Mouse (Mus musculus) lung, adult 18-20 months (tissue): ENCODE data around the gene Nppb.

ENCODE experiments used
- DNase-seq, 2 experiments: peaks; one replicate each; pipeline ENCODE4 v3.0.0; 2022; ENCODE audit warnings: mixed read lengths in 2 of 2

Gene Nppb

DNA sequence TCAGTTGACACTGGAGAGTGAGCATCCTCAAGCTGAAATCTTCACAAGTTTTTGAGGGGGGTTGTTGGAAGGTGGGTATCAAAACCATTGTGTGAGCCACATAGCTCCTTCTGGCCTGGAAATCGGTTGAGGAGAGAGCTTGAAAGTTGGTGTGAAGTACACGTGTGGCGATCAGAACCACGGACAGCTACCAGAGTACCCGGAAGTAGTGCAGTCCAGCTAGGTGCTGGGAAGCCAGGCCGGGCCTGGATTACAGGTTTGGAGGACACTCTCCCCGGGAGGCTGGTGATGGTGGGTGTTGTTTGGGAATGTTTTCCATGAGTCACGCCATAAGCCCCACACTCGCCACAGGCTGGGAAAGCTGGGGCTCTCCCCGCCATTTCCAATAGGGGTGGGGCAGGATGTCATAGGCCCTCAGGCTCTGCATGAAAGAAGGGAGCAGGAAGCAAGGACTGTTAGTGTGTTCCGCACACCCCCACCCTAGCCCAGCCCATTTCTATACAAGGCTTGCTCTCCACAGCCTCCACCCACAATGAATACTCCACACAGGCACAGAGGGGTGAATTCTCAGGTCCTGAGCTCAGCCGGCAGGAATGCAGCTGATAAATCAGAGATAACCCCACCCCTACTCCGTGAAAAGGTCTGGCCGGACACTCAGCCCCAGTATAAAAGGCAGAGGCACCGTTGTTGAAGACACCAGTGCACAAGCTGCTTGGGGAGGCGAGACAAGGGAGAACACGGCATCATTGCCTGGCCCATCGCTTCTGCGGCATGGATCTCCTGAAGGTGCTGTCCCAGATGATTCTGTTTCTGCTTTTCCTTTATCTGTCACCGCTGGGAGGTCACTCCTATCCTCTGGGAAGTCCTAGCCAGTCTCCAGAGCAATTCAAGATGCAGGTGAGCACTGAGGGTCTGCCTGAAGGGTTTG, at the start of gene Nppb:
Gene Nppb (plus strand): TSS at position 584 of the 928 bp plus-strand sequence.
- peak in 1 of 2 experiments; percentile 29 for DNase-seq

DNA sequence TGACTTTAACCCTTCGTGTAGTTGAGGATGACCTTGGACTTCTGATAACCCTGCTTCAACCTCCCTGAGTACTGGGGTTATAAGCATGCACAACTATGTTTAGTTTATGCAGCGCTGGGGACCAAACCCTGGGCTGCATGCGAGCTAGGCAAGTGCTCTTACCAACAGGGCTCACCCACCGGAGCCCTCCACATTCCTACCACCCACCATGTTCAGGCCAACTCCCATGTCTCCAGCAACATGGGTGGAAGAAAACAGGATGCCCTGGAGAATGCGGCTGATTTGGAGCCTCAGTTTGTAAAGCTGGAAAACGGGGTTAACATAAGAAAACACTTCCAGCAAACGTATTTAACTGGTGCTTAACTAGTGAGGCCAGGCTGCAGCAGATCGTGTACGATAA, 49.7 kb upstream of the Nppb start:
- DNase-seq, result no peak

DNA sequence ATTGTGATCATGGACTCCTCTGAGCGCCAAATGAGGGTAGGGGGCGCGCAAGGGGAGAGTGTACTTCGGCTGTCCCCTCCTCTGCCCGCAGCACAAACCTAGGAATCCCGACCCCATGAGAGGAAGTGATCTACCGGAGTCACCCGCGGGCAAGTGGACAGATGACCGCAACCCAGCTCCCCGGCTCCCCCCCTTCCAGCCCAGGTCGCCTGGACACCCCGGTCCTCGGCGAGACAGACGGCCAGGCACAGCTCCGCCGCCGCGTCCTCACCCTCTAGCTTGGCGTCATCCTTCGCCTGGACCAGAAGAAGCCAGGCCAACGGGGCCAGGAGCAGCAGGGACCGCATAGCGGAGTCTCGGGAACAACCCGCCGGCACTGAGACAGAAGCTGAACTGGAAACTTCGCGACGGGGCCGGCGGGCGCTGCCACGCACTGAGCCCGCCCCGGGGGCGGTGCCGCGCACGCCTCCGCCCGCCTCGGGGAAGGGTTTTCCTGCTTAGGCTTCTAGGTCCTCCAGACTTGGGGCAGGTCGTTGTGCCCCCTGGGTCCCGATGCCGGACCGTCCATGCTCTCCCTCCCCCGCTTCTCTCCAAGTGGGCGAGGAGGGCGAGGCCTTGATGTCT, 49.1 kb upstream of the Nppb start, which contains the start of gene Plod1:
Gene Plod1 (minus strand): TSS at position 437 of the 624 bp plus-strand sequence.
- DNase-seq, result peak; percentile 86 to 87

DNA sequence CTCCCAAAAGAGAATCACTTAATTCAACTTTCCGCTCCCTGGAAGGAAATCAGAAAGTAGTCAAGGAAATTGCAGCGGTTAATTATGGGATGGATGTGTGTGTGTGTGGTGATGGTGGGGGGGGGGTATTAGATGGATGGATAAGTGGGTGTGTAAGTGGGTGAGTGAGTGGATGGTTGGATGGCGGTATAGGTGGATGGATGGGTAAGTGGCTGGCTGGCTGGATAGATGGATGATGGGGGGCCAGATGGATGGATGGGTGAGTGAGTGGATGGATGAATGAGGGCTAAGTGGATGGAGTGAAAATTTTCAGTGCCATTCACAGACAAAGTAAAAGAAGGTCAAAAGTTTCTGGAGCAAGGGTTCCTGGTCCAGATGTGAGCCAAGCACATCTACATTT, 48.6 kb upstream of the Nppb start:
- no peak for DNase-seq

DNA sequence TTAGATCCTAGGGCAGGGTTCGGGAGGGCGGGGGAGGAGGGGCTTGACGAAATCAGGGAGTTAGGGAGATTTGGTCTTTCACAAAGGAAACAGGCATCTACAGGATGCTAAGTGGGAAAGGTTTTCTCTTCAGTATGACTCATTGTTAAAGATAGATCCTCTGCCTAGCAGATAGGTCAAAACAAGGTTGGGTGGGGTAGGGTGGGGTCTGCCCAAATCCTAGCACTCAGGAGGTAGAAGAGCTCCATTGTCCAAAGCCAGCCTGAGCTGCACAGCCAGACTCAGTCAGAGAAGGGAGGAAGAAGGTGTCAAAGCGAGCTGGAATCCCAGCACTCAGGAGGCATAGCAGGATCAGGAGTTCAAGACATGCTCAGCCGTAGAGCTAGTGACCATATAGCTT, 48.1 kb upstream of the Nppb start:
- no peak for DNase-seq

DNA sequence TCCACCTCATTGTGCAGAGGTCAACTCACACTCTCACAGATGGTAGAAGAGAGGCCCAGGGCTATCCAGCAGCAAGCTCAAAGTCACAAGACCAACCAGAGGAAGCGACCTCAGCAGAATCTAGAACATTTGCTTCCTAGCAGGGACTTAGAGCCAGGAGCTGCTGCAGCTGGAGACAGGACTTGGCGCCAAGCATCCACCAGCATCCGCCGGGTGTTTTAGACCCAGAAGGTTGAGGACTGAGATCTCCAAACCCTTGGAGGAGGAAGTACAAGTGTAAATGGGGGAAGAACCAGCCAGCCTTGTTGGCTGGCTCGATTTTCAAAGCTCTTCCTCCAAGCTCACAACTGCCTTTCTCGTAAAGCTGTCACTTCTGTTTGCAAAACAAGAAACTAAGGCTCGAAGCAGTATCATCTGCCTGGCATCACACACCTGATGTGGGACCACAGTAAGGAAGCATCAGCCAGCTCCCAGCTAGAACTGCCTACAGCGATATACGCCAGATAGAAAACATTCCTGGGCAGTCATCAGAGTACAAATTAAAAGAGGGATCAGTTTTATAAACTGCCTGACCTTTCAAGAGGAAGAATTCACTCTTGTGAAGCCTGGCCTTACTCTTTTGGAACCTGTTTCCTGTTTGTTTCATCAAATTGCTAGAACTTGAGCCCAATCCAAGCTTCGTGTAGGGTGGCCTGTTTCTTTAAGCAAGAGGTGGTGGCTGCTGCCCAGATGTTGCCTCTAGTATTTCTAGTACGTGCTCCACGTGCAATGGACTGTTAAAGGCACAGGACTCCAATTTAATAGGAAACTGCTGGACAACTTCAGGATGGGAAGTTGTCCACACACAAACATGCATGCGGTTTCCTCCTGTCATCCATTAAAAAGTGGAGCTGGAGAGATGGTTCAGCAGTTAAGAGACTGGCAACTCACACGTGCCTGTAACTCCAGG, 47.2 kb upstream of the Nppb start:
- DNase-seq, result peak; percentile 23 to 44

DNA sequence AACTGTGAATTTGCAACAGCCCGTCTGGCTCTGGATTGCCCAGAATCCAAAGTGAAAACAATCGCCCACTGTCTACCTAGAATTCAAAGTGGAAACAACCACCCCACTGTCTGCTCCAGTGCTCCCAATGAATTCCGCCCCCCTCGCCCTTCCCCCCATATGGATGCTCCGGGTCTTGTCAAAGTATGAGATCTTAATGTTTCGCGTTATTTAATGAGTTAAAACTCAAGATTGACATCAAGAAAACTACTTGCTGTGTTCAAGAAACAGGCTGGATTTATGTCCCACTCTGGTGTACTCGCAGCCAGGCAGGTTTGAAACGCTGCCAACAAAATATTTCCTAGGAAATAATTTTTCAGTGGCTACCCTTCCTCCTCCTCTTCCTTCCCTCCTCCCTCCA, 45.5 kb upstream of the Nppb start:
- no peak for DNase-seq

DNA sequence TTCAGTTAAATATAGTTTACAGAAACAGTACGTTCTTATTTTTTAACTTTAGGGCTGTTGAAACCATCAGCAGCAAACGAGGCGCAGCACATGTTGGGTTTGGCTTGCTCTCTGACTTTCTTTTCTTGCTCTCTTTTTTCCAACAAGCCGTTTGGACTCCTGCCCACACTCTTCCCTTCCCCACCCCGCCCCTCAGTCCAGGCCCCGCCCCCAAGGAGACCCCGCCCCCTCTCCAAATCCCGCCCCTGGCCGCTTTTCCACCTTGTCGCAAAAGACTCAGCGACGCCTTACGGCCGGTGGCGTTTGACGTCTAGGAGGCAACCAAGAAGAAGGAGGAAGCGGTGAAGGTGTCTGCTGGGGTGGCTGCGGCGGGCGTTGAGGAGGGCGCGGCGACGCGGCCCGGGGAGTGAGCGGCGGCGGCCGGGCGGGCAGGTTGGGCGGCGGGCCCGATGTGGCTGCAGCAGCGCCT, 45.0 kb upstream of the Nppb start, which contains the start of gene 2510039O18Rik:
Gene 2510039O18Rik (plus strand): TSS at position 320 of the 469 bp plus-strand sequence.
- DNase-seq, result peak; percentile 87 to 90

DNA sequence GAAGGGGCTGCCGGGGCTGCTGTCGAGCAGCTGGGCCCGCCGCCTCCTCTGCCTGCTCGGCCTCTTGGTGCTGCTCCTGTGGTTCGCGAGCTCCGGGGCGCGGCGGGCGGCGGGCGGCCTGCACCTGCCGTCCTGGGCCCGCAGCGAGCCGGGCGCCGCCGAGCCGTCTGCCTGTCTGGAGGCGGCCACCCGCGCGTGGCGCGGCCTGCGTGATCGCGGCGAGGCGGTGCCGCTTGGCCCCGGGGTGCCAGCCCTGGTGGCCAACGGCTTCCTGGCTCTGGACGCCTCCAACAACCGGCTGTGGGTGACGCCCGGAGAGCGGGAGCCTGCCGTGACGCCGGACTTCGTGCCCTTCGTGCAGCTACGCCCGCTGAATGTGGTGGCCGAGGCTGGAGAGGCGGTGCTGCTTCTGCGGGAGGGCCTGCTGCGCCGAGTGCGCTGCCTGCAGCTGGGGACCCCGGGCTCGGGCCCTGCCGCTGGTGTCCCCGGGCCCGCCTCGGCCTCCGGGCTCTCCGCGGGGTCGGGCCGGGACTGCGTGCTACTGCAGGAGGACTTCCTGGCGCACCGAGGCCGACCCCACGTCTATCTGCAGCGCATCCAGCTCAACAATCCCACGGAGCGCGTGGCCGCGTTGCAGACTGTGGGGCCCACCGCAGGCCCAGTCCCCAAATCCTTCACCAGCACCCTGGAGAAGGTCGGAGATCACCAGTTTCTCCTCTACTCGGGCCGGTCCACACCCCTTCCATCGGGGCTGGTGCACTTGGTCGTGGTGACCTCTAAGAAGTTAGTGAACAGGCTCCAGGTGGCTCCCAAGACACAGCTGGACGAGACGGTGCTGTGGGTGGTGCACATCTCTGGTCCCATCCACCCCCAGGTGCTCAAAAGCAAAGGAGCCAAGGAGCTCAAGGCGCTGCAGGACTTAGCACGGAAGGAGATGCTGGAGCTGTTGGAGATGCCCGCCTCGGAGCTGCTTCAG, 44.3 kb upstream of the Nppb start:
- peak in 1 of 2 experiments; percentile 21 for DNase-seq

DNA sequence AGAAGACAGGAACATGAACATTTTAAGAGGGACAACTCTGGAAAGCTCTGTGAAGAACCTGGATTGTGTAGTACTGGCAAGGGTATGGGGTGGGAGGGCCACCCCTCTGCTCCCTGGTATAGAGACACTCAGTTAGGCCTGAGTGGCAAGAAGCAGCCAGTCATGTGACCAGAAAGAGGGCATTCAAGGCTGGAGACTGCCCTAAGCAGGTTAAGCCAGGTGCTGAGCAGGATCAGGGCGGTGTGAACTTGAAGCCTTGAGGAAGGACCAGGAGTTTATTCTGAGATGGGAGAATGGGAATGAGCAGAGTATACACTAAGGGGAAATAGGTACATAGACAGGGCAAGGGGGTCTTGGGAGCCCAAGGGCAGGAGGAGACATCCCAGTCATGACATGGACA, 42.6 kb upstream of the Nppb start:
- DNase-seq, result no peak

DNA sequence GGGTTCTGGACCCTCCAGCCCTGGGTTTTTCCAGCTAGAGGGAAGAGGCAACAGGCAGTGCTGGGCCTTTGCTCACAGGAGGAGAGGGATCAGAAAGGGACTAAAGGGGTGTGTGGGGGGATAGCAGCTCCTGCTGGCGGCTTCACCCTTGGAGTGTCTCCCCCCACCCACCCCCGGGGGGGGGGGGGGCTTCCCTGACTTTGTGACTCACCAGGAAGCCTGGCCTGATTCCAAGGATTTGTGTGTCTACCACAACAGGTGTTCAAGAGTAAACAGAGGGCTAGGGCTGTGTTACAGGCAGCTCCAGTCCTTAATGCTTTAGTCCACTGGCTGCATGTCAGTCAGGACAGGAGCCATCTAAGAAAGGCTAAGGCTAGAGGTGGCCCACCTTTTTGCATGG, 38.1 kb upstream of the Nppb start:
- no peak for DNase-seq

DNA sequence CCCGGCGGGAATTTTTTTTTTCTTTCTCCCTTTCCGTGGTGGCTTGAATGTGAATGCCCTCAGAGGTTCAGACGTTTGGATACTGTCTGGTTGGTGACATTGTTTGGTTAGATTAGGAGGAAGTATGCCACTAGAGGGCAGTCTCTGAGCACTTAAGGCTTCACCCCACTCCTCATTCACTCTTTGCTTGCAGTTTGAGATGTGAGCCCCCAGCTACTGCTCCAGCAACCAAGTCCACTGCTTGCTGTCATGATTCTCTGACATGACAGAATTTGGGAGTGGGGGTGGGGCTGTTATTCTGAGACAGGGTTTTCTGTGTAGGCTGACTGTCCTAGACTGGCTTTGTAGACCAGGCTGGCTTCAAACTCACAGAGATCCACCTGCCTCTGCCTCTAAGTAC, 32.0 kb upstream of the Nppb start:
- peak in 1 of 2 experiments; percentile 21 for DNase-seq

DNA sequence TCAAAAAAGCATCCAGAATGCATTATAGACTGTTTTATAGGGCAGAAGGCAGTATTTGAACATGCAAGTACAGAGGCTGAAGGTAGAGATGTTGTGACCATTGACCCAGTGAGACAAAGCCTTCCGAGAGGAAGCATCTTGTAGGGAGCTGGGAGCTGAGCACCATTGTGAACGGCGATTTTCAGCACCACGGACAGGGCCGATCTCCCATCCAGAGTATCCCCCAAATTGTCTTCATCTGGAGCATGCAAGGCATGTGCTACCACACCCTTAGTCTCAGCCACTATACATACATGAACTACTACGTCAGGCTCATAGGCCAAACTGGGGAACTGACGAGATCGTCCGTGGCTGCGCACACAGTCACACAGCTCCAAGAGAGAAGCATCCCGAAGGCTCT, 28.4 kb upstream of the Nppb start:
- no peak for DNase-seq

DNA sequence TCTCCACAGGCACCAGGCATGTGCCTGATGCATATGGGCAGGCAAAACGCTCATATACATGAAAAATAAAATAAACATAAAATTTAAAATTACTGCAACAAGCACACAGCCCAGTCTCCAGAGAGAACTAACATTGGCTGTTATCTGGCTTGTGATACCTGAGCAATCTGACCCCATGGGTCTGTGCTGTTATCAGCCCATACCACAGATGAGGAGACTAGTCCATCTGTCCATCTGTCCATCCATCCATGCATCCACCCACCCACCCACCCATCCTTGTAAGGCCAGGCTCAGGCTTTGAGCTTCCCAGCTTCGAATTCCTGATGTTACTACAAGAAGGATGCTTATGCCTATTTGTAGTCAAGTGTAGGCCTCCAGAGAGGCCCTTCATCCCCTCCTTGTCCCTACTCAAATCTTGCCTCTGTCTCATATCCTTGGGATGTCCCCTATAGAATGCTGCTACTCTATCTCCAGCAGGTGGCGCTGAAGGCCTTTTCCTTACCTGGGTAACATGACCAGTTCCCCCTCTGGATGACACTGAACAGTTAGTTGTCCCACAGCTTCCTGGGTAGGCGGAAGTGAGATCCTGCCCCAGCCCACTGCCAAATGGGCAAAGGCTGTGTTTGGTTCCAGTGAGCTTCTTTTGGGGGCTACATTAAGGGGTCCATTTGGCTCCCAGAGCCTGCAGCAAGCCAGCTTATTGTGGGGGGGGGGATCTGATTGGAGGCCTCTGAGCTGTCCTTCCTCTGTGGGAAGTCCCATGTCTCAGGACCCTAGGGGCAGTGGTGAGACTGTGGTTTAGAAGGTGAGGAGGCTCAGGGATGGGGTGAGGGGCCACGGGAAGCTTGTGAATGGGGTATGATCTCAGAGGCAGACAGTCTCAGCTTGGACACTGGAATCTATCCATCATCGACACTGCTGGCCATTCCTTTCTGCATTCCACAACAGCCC, 25.4 kb upstream of the Nppb start:
- peak; percentile 34 to 49 for DNase-seq

DNA sequence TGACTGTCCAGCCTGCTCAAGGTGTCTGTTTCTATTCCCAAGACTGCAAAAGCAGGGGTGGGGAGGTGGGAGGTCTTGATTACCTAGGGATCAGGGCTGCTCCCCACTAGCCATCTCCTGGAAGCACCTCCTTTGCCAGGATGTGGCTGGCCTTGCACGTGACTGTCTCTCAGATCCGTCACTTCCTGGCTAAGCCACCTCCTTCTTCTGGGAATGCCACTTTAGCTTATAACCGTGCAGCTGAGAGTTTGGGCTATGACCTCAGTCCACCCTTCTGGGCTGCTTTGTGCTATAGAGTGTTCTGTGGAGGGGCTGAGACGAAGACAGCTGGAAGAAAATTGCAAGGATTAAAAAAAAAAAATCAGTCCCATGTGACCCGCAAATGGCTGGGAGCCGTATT, 22.8 kb upstream of the Nppb start:
- no peak for DNase-seq

DNA sequence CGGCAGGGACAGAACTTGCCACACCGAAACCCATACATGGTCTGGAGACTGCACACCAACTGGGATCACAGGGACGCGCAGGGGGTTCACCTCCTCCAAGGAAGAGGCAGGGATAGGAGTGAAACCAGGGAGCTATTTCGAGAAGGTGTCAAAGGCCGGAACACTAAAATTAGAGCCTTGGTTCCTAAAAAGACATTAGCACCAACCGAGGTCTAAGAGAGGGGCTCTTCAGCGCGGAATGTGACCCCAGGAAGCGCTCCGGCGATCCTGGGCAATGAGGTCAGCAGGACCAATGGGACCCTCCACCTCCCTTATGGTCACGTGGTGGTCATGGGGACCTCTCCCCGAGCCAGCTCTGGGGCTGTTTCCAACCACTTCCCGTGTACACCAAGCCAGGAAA, 22.0 kb upstream of the Nppb start:
- DNase-seq, result no peak

DNA sequence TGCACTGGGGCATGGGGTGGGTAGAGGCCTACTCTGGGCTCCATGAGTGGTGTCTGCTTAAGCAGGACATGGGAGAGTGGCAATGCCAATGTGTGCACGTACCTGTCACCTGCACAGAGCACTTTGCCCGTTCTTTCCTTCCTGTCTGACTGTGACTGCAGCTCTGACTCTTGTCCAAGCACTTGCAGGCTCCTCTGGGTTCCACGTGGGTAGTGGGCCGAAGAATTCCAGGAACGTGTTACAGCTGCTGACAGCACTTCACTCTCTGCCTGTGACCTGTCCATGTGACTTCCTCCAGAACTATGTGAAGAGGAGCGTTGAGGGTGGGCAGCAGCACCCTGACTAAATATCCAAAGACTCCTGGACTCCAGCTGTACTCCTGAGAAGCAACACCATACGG, 19.9 kb upstream of the Nppb start:
- no peak for DNase-seq

DNA sequence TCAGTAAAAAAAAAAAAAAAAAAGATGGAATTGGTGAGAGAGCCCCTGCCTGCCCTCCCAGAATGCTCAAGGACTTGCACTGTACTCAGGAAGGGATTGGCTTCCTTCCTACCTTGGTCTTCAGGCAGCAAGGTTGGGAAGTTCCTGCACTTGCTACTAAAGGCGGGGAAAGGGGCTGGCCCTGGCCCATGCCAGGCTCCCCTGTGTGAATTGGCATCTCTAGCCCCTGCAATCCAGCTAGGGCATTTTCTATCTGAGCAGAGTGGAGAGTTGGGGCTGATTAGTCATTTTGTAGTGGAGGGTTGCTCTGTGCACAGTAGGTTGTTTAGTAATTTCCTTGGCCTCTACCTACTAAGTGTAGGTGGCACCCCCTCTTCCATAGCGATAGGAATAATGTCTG, 16.8 kb upstream of the Nppb start:
- no peak for DNase-seq

DNA sequence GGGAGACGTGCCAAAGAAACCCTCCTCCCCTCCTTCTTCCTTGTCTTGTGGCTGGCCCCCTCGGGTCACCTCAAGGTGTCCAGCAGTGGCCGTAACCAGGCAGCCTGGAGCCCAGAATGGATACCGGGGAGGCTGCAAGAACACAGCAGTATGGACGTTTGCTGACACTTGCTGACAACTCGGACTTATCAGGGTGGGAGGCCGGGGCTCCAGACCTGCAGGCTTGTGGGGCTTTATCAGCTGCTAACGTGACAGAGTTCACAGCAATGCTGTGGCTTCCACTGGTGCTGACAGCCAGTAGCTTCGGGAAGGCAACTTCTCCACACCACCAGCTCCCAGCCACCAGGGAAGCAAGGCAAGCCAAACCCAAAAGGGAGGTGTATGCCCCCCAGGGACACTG, 16.3 kb upstream of the Nppb start:
- no peak for DNase-seq

DNA sequence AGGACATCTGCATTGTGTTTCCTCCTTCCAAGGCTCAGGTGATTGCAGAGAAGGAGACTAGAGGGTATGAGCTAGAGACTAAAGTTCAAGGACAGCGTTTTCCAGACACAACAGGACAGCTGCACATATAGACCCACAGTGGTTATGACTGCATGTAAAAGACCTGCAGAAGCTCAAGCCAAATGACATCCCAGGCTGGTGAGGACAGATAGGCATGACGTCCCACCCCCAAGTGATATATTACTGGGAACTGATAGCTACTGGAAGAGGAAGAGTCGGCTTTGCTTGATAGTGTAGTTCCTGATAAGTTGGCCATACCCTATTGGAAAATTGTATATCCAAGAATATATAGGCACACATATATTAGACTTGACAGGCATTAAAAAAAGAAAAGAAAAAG, 9.4 kb upstream of the Nppb start:
- DNase-seq, result no peak
